Mouse (Mus musculus): Measurements from ENCODE around the gene Gjb6. TPM values are rescaled to one million over a fixed set of nuclear protein-coding genes. Genes with fewer than 3 reads are reported as not detected.

Gene Gjb6
- total RNA-seq, 1 experiment from 2014 or later: not detected

GRCm38 (mm10) chr14:57093029-57093428 is 40.4 kb downstream of the Gjb6 start:
- no peak for ATAC-seq (ENCODE audit: extremely low read depth, insufficient number of reproducible peaks, low FRiP score, poor library complexity, severe bottlenecking)

- no peak for ATAC-seq (ENCODE audit: extremely low read depth, insufficient number of reproducible peaks, low FRiP score, poor library complexity, severe bottlenecking)
Measured at GRCm38 (mm10) chr14:57090001-57090400, 43.4 kb downstream of the Gjb6 start.

- no peak for ATAC-seq (ENCODE audit: extremely low read depth, insufficient number of reproducible peaks, low FRiP score, poor library complexity, severe bottlenecking)
Measured at GRCm38 (mm10) chr14:57089107-57089506, 44.3 kb downstream of the Gjb6 start.

- no peak for ATAC-seq (ENCODE audit: extremely low read depth, insufficient number of reproducible peaks, low FRiP score, poor library complexity, severe bottlenecking)
Measured at GRCm38 (mm10) chr14:57084180-57084668, 49.2 kb downstream of the Gjb6 start.

GRCm38 (mm10) chr14:57082863-57083262 is 50.5 kb downstream of the Gjb6 start:
- no peak for ATAC-seq (ENCODE audit: extremely low read depth, insufficient number of reproducible peaks, low FRiP score, poor library complexity, severe bottlenecking)

- ATAC-seq (ENCODE audit: extremely low read depth, insufficient number of reproducible peaks, low FRiP score, poor library complexity, severe bottlenecking): no peak
Measured at GRCm38 (mm10) chr14:57075537-57075936, 57.9 kb downstream of the Gjb6 start.

Other genes with a start within 250 kb of the Gjb6 start
- gene Zmym2, start 247.0 kb downstream of the Gjb6 start, total RNA-seq (2017): 94.5 and 110 TPM in 2 replicates
- not detected in 2 replicates for gene Gja3, start 75.5 kb downstream of the Gjb6 start, total RNA-seq (2017)
- gene Gjb2, start 28.9 kb downstream of the Gjb6 start, total RNA-seq (2017): not detected in 2 replicates
- not detected in 2 replicates for gene Gm4491, start 17.7 kb downstream of the Gjb6 start, total RNA-seq (2017)

Measured in neutrophil, adult 5-6 weeks (primary cell).